Mouse (Mus musculus): ENCODE results near the gene Plxnb1. TPM values are rescaled to one million over a fixed set of nuclear protein-coding genes. Genes with fewer than 3 reads are reported as not detected.
"Not testable (repeated sequence)": the region's sequence is repeated elsewhere in the genome, so short reads cannot be mapped to it uniquely, and the experiment has no call there.

Gene Plxnb1
- polyA plus RNA-seq, 1 experiment from 2014 or later, result 41.2 TPM

DNA sequence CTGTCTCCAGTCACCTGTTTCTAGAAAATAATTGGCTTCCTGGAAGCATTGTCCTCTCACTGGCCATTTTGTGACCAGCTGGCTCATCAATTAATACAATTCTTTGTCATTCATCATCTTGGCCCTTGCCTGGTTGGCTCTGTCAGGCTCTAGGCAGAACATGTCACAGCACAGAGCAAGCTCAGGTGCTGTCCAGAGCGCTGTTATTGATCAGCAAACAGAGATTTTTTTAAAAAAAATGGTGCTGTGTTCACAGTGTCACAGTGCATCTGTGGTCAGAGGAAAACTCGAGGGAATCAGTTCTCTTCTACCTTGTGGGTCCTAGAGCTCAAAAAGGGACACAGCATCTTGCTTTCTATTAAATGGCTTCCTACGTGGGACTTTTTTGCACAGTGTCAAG lies 30.3 kb downstream of the Plxnb1 start:
- Histone ChIP-seq H3K4me3 (no peak overlapping the region), H3K9ac (no peak overlapping the region), H3K27me3 (no peaks in the 10 kb centered on the region), H3K27ac (no peak overlapping the region), H3K9me3 (replicated peaks) (no peaks in the 10 kb centered on the region), H3K4me1 (0 out of 2 replicates have a peak, but pooled peaks cover 2% of the 10 kb centered on the region), H3K4me2 (replicated peaks) (no peak overlapping the region), H3K36me3 (0 out of 2 replicates have a peak, but pooled peaks cover 4% of the 10 kb centered on the region)
- WGBS, result 67% methylated on average over 3 of the region's 3 CpGs
- ATAC-seq (ENCODE audit: low FRiP score), result no peak

DNA sequence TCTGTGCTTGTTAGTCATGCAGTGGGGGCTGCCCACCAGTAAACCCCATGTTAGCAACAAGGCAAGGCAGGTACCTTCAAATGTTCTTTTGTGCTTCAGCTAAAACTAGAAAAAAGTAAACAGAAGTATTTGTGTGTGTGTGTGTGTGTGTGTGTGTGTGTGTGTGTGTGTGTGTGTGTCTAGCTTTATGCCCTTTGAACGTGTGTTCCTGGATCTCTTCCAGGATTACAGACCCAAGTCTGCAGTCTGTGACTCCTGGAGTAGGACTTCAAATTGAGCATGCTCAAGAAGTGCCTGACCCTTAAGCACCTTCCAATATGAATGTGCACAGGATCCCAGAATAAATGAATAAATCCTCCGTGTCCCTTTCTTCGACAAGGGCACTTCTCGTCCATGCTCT lies 31.9 kb downstream of the Plxnb1 start:
- ATAC-seq (ENCODE audit: low FRiP score), result no peak
- WGBS, result 94% methylated on average over 4 of the region's 4 CpGs

GRCm38 (mm10) chr9:109128211-109128610 lies 33.0 kb downstream of the Plxnb1 start:
- no peak overlapping the region for H3K4me3 ChIP-seq
- no peak for ATAC-seq (ENCODE audit: low FRiP score)
- H3K27me3 ChIP-seq, result no peaks in the 10 kb centered on the region
- no peaks in the 10 kb centered on the region for H3K9me3 ChIP-seq (replicated peaks)
- H3K9ac ChIP-seq, result no peak overlapping the region
- 56% methylated on average over 3 of the region's 3 CpGs for WGBS
- H3K4me1 ChIP-seq, result 0 out of 2 replicates have a peak, but pooled peaks cover 1% of the 10 kb centered on the region
- H3K36me3 ChIP-seq, result no peaks in the 10 kb centered on the region
- H3K4me2 ChIP-seq (replicated peaks), result no peak overlapping the region
- H3K27ac ChIP-seq, result no peak overlapping the region

More for the DNA sequence above, 31.9 kb downstream of the Plxnb1 start:
- Histone ChIP-seq H3K4me3 (no peak overlapping the region), H3K4me2 (replicated peaks) (no peak overlapping the region), H3K36me3 (no peaks in the 10 kb centered on the region), H3K27ac (no peak overlapping the region), H3K9me3 (replicated peaks) (no peaks in the 10 kb centered on the region), H3K27me3 (no peaks in the 10 kb centered on the region), H3K4me1 (0 out of 2 replicates have a peak, but pooled peaks cover 2% of the 10 kb centered on the region), H3K9ac (no peak overlapping the region)

- Histone ChIP-seq H3K27me3 (no peaks in the 10 kb centered on the region), H3K9ac (no peak overlapping the region), H3K36me3 (no peaks in the 10 kb centered on the region), H3K4me1 (no peaks in the 10 kb centered on the region), H3K9me3 (replicated peaks) (no peaks in the 10 kb centered on the region), H3K4me3 (no peak overlapping the region), H3K4me2 (replicated peaks) (no peak overlapping the region), H3K27ac (no peak overlapping the region)
- no peak for ATAC-seq (ENCODE audit: low FRiP score)
- WGBS, result 91% methylated on average over 5 of the region's 5 CpGs
Measured at GRCm38 (mm10) chr9:109130076-109130475, 34.9 kb downstream of the Plxnb1 start.

GRCm38 (mm10) chr9:109140414-109140813 lies 45.2 kb downstream of the Plxnb1 start:
- not testable (repeated sequence) for H3K9me3 ChIP-seq (replicated peaks); H3K4me1 ChIP-seq; H3K4me3 ChIP-seq; H3K27ac ChIP-seq; H3K27me3 ChIP-seq; H3K4me2 ChIP-seq (replicated peaks); H3K9ac ChIP-seq; H3K36me3 ChIP-seq; ATAC-seq (ENCODE audit: low FRiP score)
- 63% methylated on average over 4 of the region's 4 CpGs for WGBS

DNA sequence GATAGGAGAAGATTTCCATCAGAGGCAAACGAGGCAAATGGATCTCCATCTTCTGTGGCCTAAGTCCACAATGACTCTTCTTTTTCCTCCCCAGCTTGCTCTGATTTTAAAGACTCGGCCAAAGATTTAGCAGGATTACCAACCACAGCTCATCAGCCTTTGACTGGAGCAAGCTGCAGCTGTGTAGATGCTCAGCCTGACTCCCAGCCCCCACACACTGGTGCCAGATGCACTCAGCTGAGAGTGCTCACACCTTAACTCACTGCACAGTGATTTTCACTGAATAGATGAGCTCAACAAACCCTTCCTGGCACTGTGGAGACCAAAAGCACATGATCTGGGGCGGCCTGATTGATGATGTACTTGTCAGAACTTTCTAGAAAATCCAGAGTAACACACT lies 66.8 kb downstream of the Plxnb1 start, which contains the start of gene Fbxw21:
Gene Fbxw21 (minus strand): TSS at position 101 of the 400 bp plus-strand sequence.
- no peaks in the 10 kb centered on the region for H3K36me3 ChIP-seq
- no peak within 1 kb of the TSS for H3K27ac ChIP-seq
- H3K27me3 ChIP-seq, result no peaks in the 10 kb centered on the region
- no peak within 1 kb of the TSS for H3K4me2 ChIP-seq (replicated peaks)
- no peaks in the 10 kb centered on the region for H3K4me1 ChIP-seq
- no peak within 1 kb of the TSS for H3K4me3 ChIP-seq
- WGBS, result 78% methylated on average over 3 of the region's 3 CpGs
- no peaks in the 10 kb centered on the region for H3K9me3 ChIP-seq (replicated peaks)
- no peak within 1 kb of the TSS for H3K9ac ChIP-seq
- ATAC-seq (ENCODE audit: low FRiP score), result no peak

DNA sequence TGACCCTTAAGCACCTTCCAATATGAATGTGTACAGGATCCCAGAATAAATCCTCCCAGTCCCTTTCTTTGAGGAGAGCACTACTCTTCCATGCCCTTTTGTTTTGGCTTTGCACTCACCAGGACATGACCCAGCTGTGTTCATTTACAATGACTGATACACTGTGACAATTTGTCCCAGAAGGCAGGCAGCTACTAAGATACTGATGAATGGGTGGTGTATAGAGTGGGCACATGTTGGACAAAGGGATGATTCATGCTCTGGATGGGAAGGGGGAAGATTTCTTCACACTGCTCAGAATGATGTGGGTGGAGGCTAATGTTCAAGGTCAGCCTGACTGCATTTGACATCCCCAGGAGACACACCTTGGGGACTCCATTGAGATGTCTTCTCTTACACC lies 72.1 kb downstream of the Plxnb1 start:
- Histone ChIP-seq H3K4me1 (no peaks in the 10 kb centered on the region), H3K4me3 (no peak overlapping the region), H3K4me2 (replicated peaks) (no peak overlapping the region), H3K9me3 (replicated peaks) (peaks cover 6% of the 10 kb centered on the region; the same call in 1 of the 2 replicates), H3K27me3 (no peaks in the 10 kb centered on the region), H3K9ac (no peak overlapping the region), H3K27ac (no peak overlapping the region), H3K36me3 (no peaks in the 10 kb centered on the region)
- ATAC-seq (ENCODE audit: low FRiP score), result no peak

Other genes with a start within 250 kb of the Plxnb1 start
- gene Slc26a6, start 242.1 kb upstream of the Plxnb1 start, polyA plus RNA-seq (2016; fragmentation: Nextera tagmentation; extraction: Ambion mirVana), result 12.7 and 16.5 TPM in 2 replicates
- gene Tmem89, start 180.8 kb upstream of the Plxnb1 start, polyA plus RNA-seq (2016; fragmentation: Nextera tagmentation; extraction: Ambion mirVana), result 0.44 and 0.48 TPM in 2 replicates
- 346 and 367 TPM in 2 replicates for gene Uqcrc1, start 158.8 kb upstream of the Plxnb1 start, polyA plus RNA-seq (2016; fragmentation: Nextera tagmentation; extraction: Ambion mirVana)
- 3.1 and 3.9 TPM in 2 replicates for gene Col7a1, start 141.8 kb upstream of the Plxnb1 start, polyA plus RNA-seq (2016; fragmentation: Nextera tagmentation; extraction: Ambion mirVana)
- gene Ucn2, start 109.4 kb upstream of the Plxnb1 start, polyA plus RNA-seq (2016; fragmentation: Nextera tagmentation; extraction: Ambion mirVana), result not detected in 2 replicates
- 20.1 and 24.0 TPM in 2 replicates for gene Pfkfb4, start 103.6 kb upstream of the Plxnb1 start, polyA plus RNA-seq (2016; fragmentation: Nextera tagmentation; extraction: Ambion mirVana)
- 52.3 and 56.6 TPM in 2 replicates for gene Shisa5, start 56.8 kb upstream of the Plxnb1 start, polyA plus RNA-seq (2016; fragmentation: Nextera tagmentation; extraction: Ambion mirVana)
- gene Trex1, start 35.7 kb upstream of the Plxnb1 start, polyA plus RNA-seq (2016; fragmentation: Nextera tagmentation; extraction: Ambion mirVana), result 8.0 and 9.9 TPM in 2 replicates
- gene Atrip, start 21.3 kb upstream of the Plxnb1 start, polyA plus RNA-seq (2016; fragmentation: Nextera tagmentation; extraction: Ambion mirVana), result 29.3 and 31.8 TPM in 2 replicates
- gene Ccdc51, start 12.9 kb upstream of the Plxnb1 start, polyA plus RNA-seq (2016; fragmentation: Nextera tagmentation; extraction: Ambion mirVana), result 11.9 and 12.1 TPM in 2 replicates
- 746 and 747 TPM in 2 replicates for gene Tma7, start 12.8 kb upstream of the Plxnb1 start, polyA plus RNA-seq (2016; fragmentation: Nextera tagmentation; extraction: Ambion mirVana)
- not detected in 2 replicates for gene Fbxw21, start 66.7 kb downstream of the Plxnb1 start, polyA plus RNA-seq (2016; fragmentation: Nextera tagmentation; extraction: Ambion mirVana)
- not detected in 2 replicates for gene Fbxw13, start 100.6 kb downstream of the Plxnb1 start, polyA plus RNA-seq (2016; fragmentation: Nextera tagmentation; extraction: Ambion mirVana)
- not detected in 2 replicates for gene Fbxw20, start 139.4 kb downstream of the Plxnb1 start, polyA plus RNA-seq (2016; fragmentation: Nextera tagmentation; extraction: Ambion mirVana)
- not detected in 2 replicates for gene Fbxw14, start 192.3 kb downstream of the Plxnb1 start, polyA plus RNA-seq (2016; fragmentation: Nextera tagmentation; extraction: Ambion mirVana)
- not detected in 2 replicates for gene Fbxw28, start 244.3 kb downstream of the Plxnb1 start, polyA plus RNA-seq (2016; fragmentation: Nextera tagmentation; extraction: Ambion mirVana)

Measured in hindbrain, embryonic 12.5 days (tissue).